Mouse (Mus musculus) spleen, adult 12 weeks (tissue): ENCODE measurements around the gene Tmem87b.

Source experiments
- DNase-seq: peaks from one replicate; pipeline ENCODE4 v3.0.0; 2022; ENCODE audit warnings: low spot score

The Tmem87b gene

DNA sequence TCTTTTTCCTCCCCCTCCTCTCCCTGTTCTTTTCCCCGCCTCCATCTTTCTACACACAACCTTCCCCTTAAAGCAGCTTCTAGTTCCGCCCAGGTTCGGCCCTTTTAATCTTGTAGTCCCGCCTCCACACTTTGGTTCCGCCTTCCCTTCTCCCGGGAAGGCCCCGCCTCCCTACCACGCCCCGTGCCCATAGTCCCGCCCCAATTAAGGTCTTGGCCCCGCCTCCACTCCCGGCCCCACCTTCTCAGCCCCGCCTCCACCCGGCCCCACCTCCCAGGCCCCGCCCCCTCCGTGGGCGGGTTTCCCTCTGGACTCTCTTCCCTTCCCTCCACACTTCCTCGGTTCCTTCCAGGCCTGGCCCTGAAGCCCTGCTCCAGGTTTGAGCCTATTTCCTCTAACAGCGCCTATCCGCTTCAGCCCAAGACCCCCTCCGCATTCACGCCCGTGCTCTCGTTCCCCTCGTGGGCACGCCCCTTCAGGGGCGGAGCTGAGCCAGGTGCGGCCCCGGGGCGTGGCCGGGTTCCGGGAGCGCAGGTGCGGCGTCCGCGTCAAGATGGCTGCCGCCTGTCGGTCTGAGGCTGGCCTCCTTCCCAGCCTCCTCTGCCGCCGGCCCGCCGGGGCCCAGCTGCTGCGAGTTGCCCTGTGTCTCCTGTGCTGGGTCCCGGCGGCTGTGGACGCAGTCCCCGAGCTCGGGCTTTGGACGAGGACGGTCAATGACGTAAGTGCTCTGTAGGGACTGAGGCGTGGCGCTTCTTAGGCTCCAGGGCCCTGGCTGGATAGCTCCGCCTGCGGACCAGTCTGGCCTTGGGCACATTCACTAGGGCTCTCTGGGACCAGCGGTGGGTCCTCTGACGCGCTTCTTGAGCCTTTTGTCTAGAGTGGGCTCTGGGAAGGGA lies at the start of gene Tmem87b:
TSS of gene Tmem87b (plus strand) at position 333 of the 896 bp plus-strand sequence.
- peak; percentile 97 for DNase-seq

- no peak for DNase-seq
Observed at GRCm38 (mm10) chr2:128768545-128769247, 49.2 kb upstream of the Tmem87b start.

DNA sequence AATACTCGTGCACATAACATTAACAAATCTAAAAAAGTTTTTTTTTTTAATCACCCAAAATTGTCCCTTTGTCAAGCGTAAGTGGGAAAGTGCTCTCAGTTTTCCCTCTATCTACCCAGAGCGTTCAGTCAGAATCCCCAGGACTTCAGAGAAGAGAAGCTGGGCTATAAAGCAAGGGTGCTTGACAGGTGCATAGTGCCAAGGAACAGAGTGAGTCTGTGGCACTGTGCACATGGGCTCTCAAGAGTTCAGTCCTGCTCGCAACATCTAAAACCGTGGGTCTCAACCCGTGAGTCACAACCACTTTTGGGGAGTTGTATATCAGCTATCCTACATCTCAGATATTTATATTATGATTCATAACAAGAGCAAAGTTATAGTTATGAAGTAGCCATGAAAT lies 47.4 kb upstream of the Tmem87b start:
- DNase-seq: no peak

- DNase-seq: no peak
Observed at GRCm38 (mm10) chr2:128771048-128771447, 46.9 kb upstream of the Tmem87b start.

DNA sequence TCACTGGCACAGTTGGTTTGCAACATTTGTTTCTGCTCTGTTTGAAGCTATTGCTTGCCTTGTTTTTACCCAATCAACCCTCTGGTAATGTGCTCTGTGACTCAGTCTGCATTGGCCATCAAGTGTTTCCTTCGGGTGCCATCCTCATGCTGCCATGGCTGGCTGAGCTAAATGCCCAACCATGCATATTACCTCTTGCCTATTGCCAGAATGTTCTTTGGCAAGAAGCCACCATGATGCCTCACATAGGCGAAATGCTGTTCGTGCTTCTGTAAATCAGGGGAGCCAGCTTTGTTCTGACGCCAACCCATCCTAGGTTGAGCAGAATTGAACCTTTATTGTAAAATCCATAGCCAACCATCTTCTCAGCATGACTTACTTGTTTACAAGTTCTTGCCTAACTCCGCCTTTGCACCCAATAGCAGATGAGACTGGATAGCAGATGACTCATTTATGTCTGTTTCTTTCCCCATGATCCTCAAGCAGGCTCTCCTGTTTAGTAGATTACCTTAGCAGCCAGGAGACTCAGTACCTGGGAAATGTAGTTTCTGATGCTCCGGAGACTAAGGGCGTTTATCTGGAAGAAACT lies 46.1 kb upstream of the Tmem87b start:
- DNase-seq: no peak

DNA sequence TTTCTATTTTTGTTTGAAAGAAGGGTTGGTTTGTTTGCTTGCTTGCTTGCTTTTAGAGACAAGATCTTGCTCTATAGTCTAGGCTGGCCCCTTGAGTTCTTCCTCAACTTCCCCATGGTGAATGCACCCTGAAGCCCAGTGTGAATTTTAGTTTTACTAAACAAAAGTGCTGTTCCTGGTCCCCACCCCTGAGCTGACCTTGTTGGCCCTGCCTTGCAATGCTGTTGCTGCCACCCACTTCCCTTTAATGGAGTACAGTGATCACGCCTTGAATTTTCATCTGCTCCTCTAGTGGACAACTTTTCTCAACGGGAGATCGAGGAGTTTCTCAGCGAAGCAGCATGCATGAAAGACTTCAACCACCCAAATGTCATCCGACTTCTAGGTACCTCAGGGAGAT lies 35.7 kb upstream of the Tmem87b start:
- no peak for DNase-seq

- no peak for DNase-seq
Observed at GRCm38 (mm10) chr2:128783660-128784345, 34.1 kb upstream of the Tmem87b start.

DNA sequence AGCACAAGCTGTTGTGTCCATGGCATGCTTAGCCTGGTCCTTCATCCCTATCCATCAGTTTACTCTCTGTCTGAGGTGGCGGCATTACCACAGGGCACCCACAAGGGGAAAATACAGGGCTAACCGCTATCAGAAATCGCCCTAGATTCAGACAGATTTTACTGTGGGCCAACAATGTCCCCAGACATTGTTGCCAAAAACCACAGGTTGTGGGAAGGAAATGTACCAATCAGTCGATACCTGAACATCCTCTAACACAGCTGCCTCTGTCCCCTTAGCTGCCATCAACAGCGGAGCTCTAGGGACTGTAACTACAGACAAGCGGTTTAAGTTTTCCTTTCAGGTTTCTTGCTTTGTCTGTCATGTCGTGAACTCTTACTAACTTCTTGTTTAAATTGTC lies 33.1 kb upstream of the Tmem87b start:
- no peak for DNase-seq

DNA sequence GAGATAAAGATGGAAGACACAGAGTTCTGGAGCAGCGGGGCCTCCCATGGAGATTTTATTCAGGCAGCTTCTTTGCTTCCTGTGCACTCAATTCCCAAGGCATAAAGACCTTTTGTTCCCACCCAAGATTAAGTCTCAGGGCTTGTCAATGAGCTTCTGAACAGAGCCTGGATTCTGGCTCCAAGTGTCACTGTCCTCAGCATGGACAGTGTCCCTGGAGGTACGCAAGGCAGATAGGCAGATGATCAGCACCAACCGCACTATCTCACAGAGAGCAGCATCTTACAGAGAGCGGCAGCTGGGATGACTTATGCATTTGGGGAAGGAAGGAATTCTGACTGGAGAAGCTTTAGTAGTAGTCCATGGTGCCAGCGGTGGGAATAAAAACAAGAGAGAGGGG lies 31.6 kb upstream of the Tmem87b start:
- DNase-seq: no peak

DNA sequence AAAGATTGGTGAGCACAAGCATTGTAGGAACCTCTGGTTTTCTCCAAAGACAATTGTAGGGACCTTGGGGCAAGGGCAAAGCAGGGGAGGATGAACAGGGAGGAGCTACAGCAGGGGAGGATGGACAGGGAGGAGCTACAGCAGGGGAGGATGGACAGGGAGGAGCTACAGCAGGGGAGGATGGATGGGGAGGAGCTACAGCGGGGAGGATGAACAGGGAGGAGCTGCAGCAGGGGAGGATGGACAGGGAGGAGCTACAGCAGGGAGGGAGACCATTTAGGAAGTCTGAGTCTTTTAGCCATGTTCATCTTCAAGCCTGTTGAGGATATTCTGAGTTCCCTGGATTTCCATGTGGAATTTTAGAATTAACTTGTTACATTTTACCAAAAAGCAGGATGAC lies 31.1 kb upstream of the Tmem87b start:
- DNase-seq: no peak

GRCm38 (mm10) chr2:128787805-128788204 lies 30.1 kb upstream of the Tmem87b start:
- no peak for DNase-seq

GRCm38 (mm10) chr2:128790875-128791614 lies 26.9 kb upstream of the Tmem87b start:
- no peak for DNase-seq

DNA sequence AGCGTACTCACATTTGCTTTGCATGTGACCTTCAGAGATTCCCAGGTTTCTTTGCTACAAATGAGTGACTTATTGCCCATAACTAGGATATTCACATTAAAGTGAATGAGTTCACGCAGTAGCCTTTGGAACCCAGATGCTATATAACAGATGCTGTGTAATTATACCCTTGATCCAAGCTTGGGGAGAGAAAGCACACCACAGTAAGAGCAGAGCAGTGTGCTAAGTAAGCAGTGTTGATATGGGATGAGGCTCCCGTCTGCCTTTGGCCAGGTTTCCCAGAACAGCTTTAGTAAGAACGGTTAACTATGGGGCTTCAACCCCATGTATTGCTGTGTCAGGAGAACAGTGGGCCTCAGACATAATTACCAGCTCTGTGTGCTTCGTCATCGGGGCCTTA lies 24.0 kb upstream of the Tmem87b start:
- DNase-seq: no peak

DNA sequence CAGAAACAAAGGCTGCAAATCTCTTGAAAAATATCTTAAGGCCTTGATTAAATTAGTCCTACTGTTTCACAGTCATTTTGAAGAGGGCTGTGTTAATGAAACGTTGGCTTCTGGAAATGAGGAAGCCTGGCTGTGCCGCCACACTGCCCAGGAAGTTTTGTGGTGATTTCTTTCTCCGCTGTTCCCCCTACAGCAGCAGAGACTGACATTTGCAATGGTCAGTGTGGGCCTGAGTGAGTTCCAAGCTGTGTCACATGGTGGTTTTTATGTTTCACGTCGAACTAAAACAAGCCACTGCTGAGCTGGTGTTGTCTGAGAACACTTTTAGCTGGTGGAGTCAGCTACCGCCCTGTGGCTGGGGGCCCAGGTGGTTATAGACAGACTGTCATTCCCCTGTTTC lies 21.5 kb upstream of the Tmem87b start:
- no peak for DNase-seq

GRCm38 (mm10) chr2:128803441-128803840 lies 14.5 kb upstream of the Tmem87b start:
- no peak for DNase-seq

GRCm38 (mm10) chr2:128805341-128805740 lies 12.6 kb upstream of the Tmem87b start:
- no peak for DNase-seq

- DNase-seq: no peak
Observed at GRCm38 (mm10) chr2:128806561-128806960, 11.4 kb upstream of the Tmem87b start.

GRCm38 (mm10) chr2:128812761-128813160 lies 5.2 kb upstream of the Tmem87b start:
- no peak for DNase-seq

DNA sequence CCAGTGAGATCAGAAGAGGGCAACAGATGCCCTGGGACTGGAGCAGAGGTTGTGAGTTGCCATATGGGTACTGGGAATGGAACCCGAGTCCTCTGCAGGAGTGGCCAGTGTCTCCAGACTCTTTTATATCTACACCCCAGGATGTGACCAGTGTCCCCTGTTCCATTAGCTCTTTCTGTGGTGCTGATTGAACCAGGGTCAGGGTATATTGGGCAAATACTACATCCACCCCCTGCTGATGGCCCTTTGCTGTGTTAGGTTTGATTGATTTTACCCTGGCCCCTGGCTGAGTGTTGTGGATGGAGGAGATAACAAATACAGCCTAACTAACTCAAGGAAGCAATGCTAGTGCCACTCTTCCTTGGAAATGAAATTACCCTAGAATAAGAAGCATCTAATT lies 1.6 kb upstream of the Tmem87b start:
- no peak for DNase-seq

- DNase-seq: no peak
Observed at GRCm38 (mm10) chr2:128816916-128817315, 1.0 kb upstream of the Tmem87b start.

DNA sequence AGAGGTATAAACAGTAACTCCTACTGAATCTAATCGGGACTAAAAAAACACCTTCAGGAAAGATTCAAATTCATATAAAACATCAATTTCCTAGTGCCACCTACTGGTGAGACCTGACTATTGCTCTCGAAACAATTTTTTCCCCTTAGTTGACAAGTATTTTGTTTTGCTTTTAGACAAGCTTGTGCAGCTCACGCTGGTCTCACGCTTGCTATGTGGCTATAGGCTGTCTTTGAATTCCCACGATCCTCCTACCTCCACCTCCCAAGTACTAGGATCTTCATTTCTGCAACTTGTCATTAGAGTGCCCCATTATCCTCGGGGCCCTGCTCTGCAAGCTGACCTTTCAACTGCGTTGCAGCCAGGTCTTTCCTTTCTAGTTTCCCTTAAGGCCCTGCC lies 532 bp upstream of the Tmem87b start:
- DNase-seq: no peak
